Mouse (Mus musculus): ENCODE results near the gene Bcl6. TPM values are rescaled to one million over a fixed set of nuclear protein-coding genes. Genes with fewer than 3 reads are reported as not detected.

Bcl6 gene
- polyA plus RNA-seq, 1 experiment from 2014 or later: 1.6 TPM

- Histone ChIP-seq H3K9ac (ENCODE audit: low read length) (no peak overlapping the region), H3K27me3 (ENCODE audit: control insufficient read depth, insufficient read depth, low read depth, low read length) (no peaks in the 10 kb centered on the region), H3K4me3 (ENCODE audit: low read length) (no peak overlapping the region), H3K9me3 (ENCODE audit: control insufficient read depth, low read length) (no peaks in the 10 kb centered on the region), H3K4me1 (replicated peaks; ENCODE audit: control insufficient read depth, insufficient read depth, low read length) (no peaks in the 10 kb centered on the region), H3K27ac (ENCODE audit: low read length) (no peak overlapping the region), H3K36me3 (ENCODE audit: control insufficient read depth, insufficient read depth, low read length) (no peaks in the 10 kb centered on the region), H3K4me2 (ENCODE audit: low read depth, low read length) (no peak overlapping the region)
- WGBS: 69% methylated on average over 5 of the region's 5 CpGs
- ATAC-seq (ENCODE audit: low read depth): no peak
These were observed 28.1 kb upstream of the Bcl6 start for GRCm38 (mm10) chr16:24016742-24017141.

- no peaks in the 10 kb centered on the region for H3K9me3 ChIP-seq (ENCODE audit: control insufficient read depth, low read length)
- no peak overlapping the region for H3K4me2 ChIP-seq (ENCODE audit: low read depth, low read length)
- WGBS: 55% methylated on average over 6 of the region's 6 CpGs
- H3K27me3 ChIP-seq (ENCODE audit: control insufficient read depth, insufficient read depth, low read depth, low read length): no peaks in the 10 kb centered on the region
- H3K36me3 ChIP-seq (ENCODE audit: control insufficient read depth, insufficient read depth, low read length): no peaks in the 10 kb centered on the region
- H3K27ac ChIP-seq (ENCODE audit: low read length): no peak overlapping the region
- no peaks in the 10 kb centered on the region for H3K4me1 ChIP-seq (replicated peaks; ENCODE audit: control insufficient read depth, insufficient read depth, low read length)
- H3K4me3 ChIP-seq (ENCODE audit: low read length): no peak overlapping the region
- no peak for ATAC-seq (ENCODE audit: low read depth)
- H3K9ac ChIP-seq (ENCODE audit: low read length): no peak overlapping the region
These were observed 27.6 kb upstream of the Bcl6 start for GRCm38 (mm10) chr16:24016273-24016672.

GRCm38 (mm10) chr16:24014378-24014777 is 25.7 kb upstream of the Bcl6 start:
- no peaks in the 10 kb centered on the region for H3K27me3 ChIP-seq (ENCODE audit: control insufficient read depth, insufficient read depth, low read depth, low read length)
- H3K9ac ChIP-seq (ENCODE audit: low read length): no peak overlapping the region
- no peak for ATAC-seq (ENCODE audit: low read depth)
- 35% methylated on average over 3 of the region's 3 CpGs for WGBS
- no peaks in the 10 kb centered on the region for H3K4me1 ChIP-seq (replicated peaks; ENCODE audit: control insufficient read depth, insufficient read depth, low read length)
- H3K36me3 ChIP-seq (ENCODE audit: control insufficient read depth, insufficient read depth, low read length): no peaks in the 10 kb centered on the region
- H3K27ac ChIP-seq (ENCODE audit: low read length): no peak overlapping the region
- H3K4me3 ChIP-seq (ENCODE audit: low read length): no peak overlapping the region
- H3K9me3 ChIP-seq (ENCODE audit: control insufficient read depth, low read length): no peaks in the 10 kb centered on the region
- no peak overlapping the region for H3K4me2 ChIP-seq (ENCODE audit: low read depth, low read length)

- Histone ChIP-seq H3K36me3 (ENCODE audit: control insufficient read depth, insufficient read depth, low read length) (no peaks in the 10 kb centered on the region), H3K9me3 (ENCODE audit: control insufficient read depth, low read length) (no peaks in the 10 kb centered on the region), H3K4me1 (replicated peaks; ENCODE audit: control insufficient read depth, insufficient read depth, low read length) (no peaks in the 10 kb centered on the region), H3K9ac (ENCODE audit: low read length) (no peak overlapping the region), H3K4me3 (ENCODE audit: low read length) (no peak overlapping the region), H3K27me3 (ENCODE audit: control insufficient read depth, insufficient read depth, low read depth, low read length) (no peaks in the 10 kb centered on the region), H3K4me2 (ENCODE audit: low read depth, low read length) (no peak overlapping the region), H3K27ac (ENCODE audit: low read length) (no peak overlapping the region)
- ATAC-seq (ENCODE audit: low read depth): no peak
- 19% methylated on average over 3 of the region's 3 CpGs for WGBS
These were observed 23.4 kb upstream of the Bcl6 start for GRCm38 (mm10) chr16:24012066-24012465.

- Histone ChIP-seq H3K27ac (ENCODE audit: low read length) (no peak overlapping the region), H3K4me1 (replicated peaks; ENCODE audit: control insufficient read depth, insufficient read depth, low read length) (no peaks in the 10 kb centered on the region), H3K36me3 (ENCODE audit: control insufficient read depth, insufficient read depth, low read length) (no peaks in the 10 kb centered on the region), H3K27me3 (ENCODE audit: control insufficient read depth, insufficient read depth, low read depth, low read length) (no peaks in the 10 kb centered on the region), H3K4me2 (ENCODE audit: low read depth, low read length) (no peak overlapping the region), H3K9me3 (ENCODE audit: control insufficient read depth, low read length) (no peaks in the 10 kb centered on the region), H3K4me3 (ENCODE audit: low read length) (no peak overlapping the region), H3K9ac (ENCODE audit: low read length) (no peak overlapping the region)
- no peak for ATAC-seq (ENCODE audit: low read depth)
- 71% methylated on average over 3 of the region's 3 CpGs for WGBS
These were observed 22.7 kb upstream of the Bcl6 start for GRCm38 (mm10) chr16:24011306-24011705.

- H3K4me3 ChIP-seq (ENCODE audit: low read length): no peak overlapping the region
- no peak overlapping the region for H3K4me2 ChIP-seq (ENCODE audit: low read depth, low read length)
- H3K9ac ChIP-seq (ENCODE audit: low read length): no peak overlapping the region
- no peak overlapping the region for H3K27ac ChIP-seq (ENCODE audit: low read length)
- 88% methylated on average over 2 of the region's 2 CpGs for WGBS
- H3K4me1 ChIP-seq (replicated peaks; ENCODE audit: control insufficient read depth, insufficient read depth, low read length): no peaks in the 10 kb centered on the region
- H3K27me3 ChIP-seq (ENCODE audit: control insufficient read depth, insufficient read depth, low read depth, low read length): no peaks in the 10 kb centered on the region
- no peaks in the 10 kb centered on the region for H3K36me3 ChIP-seq (ENCODE audit: control insufficient read depth, insufficient read depth, low read length)
- H3K9me3 ChIP-seq (ENCODE audit: control insufficient read depth, low read length): no peaks in the 10 kb centered on the region
- no peak for ATAC-seq (ENCODE audit: low read depth)
These were observed 21.2 kb upstream of the Bcl6 start for GRCm38 (mm10) chr16:24009891-24010290.

GRCm38 (mm10) chr16:24005928-24006327 is 17.3 kb upstream of the Bcl6 start:
- H3K4me1 ChIP-seq (replicated peaks; ENCODE audit: control insufficient read depth, insufficient read depth, low read length): no peaks in the 10 kb centered on the region
- no peak for ATAC-seq (ENCODE audit: low read depth)
- H3K27ac ChIP-seq (ENCODE audit: low read length): no peak overlapping the region
- no peak overlapping the region for H3K4me2 ChIP-seq (ENCODE audit: low read depth, low read length)
- 68% methylated on average over 8 of the region's 8 CpGs for WGBS
- no peaks in the 10 kb centered on the region for H3K9me3 ChIP-seq (ENCODE audit: control insufficient read depth, low read length)
- H3K4me3 ChIP-seq (ENCODE audit: low read length): no peak overlapping the region
- H3K36me3 ChIP-seq (ENCODE audit: control insufficient read depth, insufficient read depth, low read length): no peaks in the 10 kb centered on the region
- H3K27me3 ChIP-seq (ENCODE audit: control insufficient read depth, insufficient read depth, low read depth, low read length): no peaks in the 10 kb centered on the region
- no peak overlapping the region for H3K9ac ChIP-seq (ENCODE audit: low read length)

GRCm38 (mm10) chr16:23997912-23998311 is 9.3 kb upstream of the Bcl6 start:
- 64% methylated on average over 6 of the region's 6 CpGs for WGBS
- no peak overlapping the region for H3K4me2 ChIP-seq (ENCODE audit: low read depth, low read length)
- no peak for ATAC-seq (ENCODE audit: low read depth)

GRCm38 (mm10) chr16:23997228-23997627 is 8.6 kb upstream of the Bcl6 start:
- H3K9ac ChIP-seq (ENCODE audit: low read length): no peak overlapping the region
- H3K27ac ChIP-seq (ENCODE audit: low read length): no peak overlapping the region
- H3K9me3 ChIP-seq (ENCODE audit: control insufficient read depth, low read length): no peaks in the 10 kb centered on the region
- ATAC-seq (ENCODE audit: low read depth): no peak
- H3K4me2 ChIP-seq (ENCODE audit: low read depth, low read length): no peak overlapping the region
- H3K27me3 ChIP-seq (ENCODE audit: control insufficient read depth, insufficient read depth, low read depth, low read length): no peaks in the 10 kb centered on the region
- 59% methylated on average over 3 of the region's 3 CpGs for WGBS
- H3K36me3 ChIP-seq (ENCODE audit: control insufficient read depth, insufficient read depth, low read length): no peaks in the 10 kb centered on the region
- peaks cover 8% of the 10 kb centered on the region for H3K4me1 ChIP-seq (replicated peaks; ENCODE audit: control insufficient read depth, insufficient read depth, low read length)
- no peak overlapping the region for H3K4me3 ChIP-seq (ENCODE audit: low read length)

More at GRCm38 (mm10) chr16:23997912-23998311, 9.3 kb upstream of the Bcl6 start:
- no peak overlapping the region for H3K4me3 ChIP-seq (ENCODE audit: low read length)
- H3K4me1 ChIP-seq (replicated peaks; ENCODE audit: control insufficient read depth, insufficient read depth, low read length): peaks cover 8% of the 10 kb centered on the region
- H3K9ac ChIP-seq (ENCODE audit: low read length): no peak overlapping the region
- no peaks in the 10 kb centered on the region for H3K27me3 ChIP-seq (ENCODE audit: control insufficient read depth, insufficient read depth, low read depth, low read length)
- no peaks in the 10 kb centered on the region for H3K36me3 ChIP-seq (ENCODE audit: control insufficient read depth, insufficient read depth, low read length)
- no peak overlapping the region for H3K27ac ChIP-seq (ENCODE audit: low read length)
- no peaks in the 10 kb centered on the region for H3K9me3 ChIP-seq (ENCODE audit: control insufficient read depth, low read length)

GRCm38 (mm10) chr16:23996342-23996741 is 7.7 kb upstream of the Bcl6 start:
- H3K4me1 ChIP-seq (replicated peaks; ENCODE audit: control insufficient read depth, insufficient read depth, low read length): peaks cover 11% of the 10 kb centered on the region
- H3K4me2 ChIP-seq (ENCODE audit: low read depth, low read length): no peak overlapping the region
- WGBS: 74% methylated on average over 7 of the region's 7 CpGs
- no peak overlapping the region for H3K9ac ChIP-seq (ENCODE audit: low read length)
- no peaks in the 10 kb centered on the region; the same call in 1 of the 2 replicates for H3K36me3 ChIP-seq (ENCODE audit: control insufficient read depth, insufficient read depth, low read length)
- ATAC-seq (ENCODE audit: low read depth): no peak
- no peaks in the 10 kb centered on the region for H3K27me3 ChIP-seq (ENCODE audit: control insufficient read depth, insufficient read depth, low read depth, low read length)
- no peaks in the 10 kb centered on the region for H3K9me3 ChIP-seq (ENCODE audit: control insufficient read depth, low read length)
- H3K4me3 ChIP-seq (ENCODE audit: low read length): no peak overlapping the region
- no peak overlapping the region for H3K27ac ChIP-seq (ENCODE audit: low read length)

All from lung, embryonic 16.5 days (tissue).